Mouse (Mus musculus) CH12.LX (cell line): ENCODE measurements at regions not wholly inside any gene's neighbourhood (a gene's known extent, or its start where the extent isn't known, plus 50 kb on each side); places are given as distances from the start of the nearest gene placed in this dataset.

Source experiments
- DNase-seq: peaks from one replicate; pipeline ENCODE4 v3.0.0-alpha.2; 2013; ENCODE audit errors: extremely low read depth
- H3K27ac ChIP-seq: 2 replicates; pipeline ENCODE4 v1.5.1; 2012; ENCODE audit warnings: low read depth, mild to moderate bottlenecking, control low read depth, moderate library complexity; ENCODE audit not compliant: insufficient read depth
- H3K27me3 ChIP-seq: replicated peaks from 2 replicates; pipeline ENCODE3; 2012; ENCODE audit warnings: inconsistent platforms
- H3K36me3 ChIP-seq, 2 experiments: replicated peaks in 1 of 2; 2 replicates each; pipeline versions ENCODE3 to v1.6.1; 2012; ENCODE audit warnings: inconsistent platforms in 1 of 2, low read length in 1 of 2, mild to moderate bottlenecking in 1 of 2, mixed read lengths in 1 of 2, moderate library complexity in 1 of 2; ENCODE audit not compliant: control insufficient read depth in 1 of 2, insufficient read depth in 1 of 2
- H3K4me1 ChIP-seq, 2 experiments: 2 replicates each; pipeline ENCODE4 v1.6.1; 2012; ENCODE audit warnings: inconsistent platforms in 1 of 2, moderate library complexity in 1 of 2; ENCODE audit not compliant: insufficient read depth in 2 of 2, control insufficient read depth in 1 of 2
- H3K4me2 ChIP-seq: 2 replicates; pipeline ENCODE4 v1.6.1; 2012; ENCODE audit warnings: low read depth, mild to moderate bottlenecking, control low read depth; ENCODE audit not compliant: poor library complexity, insufficient read depth, severe bottlenecking
- H3K4me3 ChIP-seq, 3 experiments: fragments of 150-350 bp in 1 of 3; sonication (generic) in 1 of 3; replicated peaks in 1 of 3; 2 replicates each; pipeline versions ENCODE3 to v1.5.1; 2011 to 2012; ENCODE audit warnings: low read depth in 2 of 3, low read length in 2 of 3, mild to moderate bottlenecking in 2 of 3, moderate library complexity in 2 of 3, control low read depth in 1 of 3, improper control_type of control experiment in 1 of 3, inconsistent platforms in 1 of 3, mixed read lengths in 1 of 3; ENCODE audit not compliant: poor library complexity in 1 of 3
- H3K79me2 ChIP-seq: replicated peaks from 2 replicates; pipeline ENCODE4 v1.6.1; 2012; ENCODE audit warnings: mild to moderate bottlenecking, moderate library complexity; ENCODE audit not compliant: control insufficient read depth, poor library complexity, insufficient read depth, severe bottlenecking; ENCODE audit errors: extremely low read depth
- H3K9ac ChIP-seq: 2 replicates; pipeline ENCODE4 v1.6.1; 2012; ENCODE audit warnings: low read depth, mild to moderate bottlenecking, control low read depth, moderate library complexity; ENCODE audit not compliant: insufficient read depth
- H3K9me3 ChIP-seq: replicated peaks from 2 replicates; pipeline ENCODE3; 2012; ENCODE audit warnings: low read length, inconsistent platforms, mixed read lengths
- BHLHE40 ChIP-seq: IDR thresholded peaks from 2 replicates; pipeline ENCODE4 v1.6.1; 2011; ENCODE audit warnings: mild to moderate bottlenecking, low read depth, low read length, improper control_type of control experiment
- CHD1 ChIP-seq: IDR thresholded peaks from 2 replicates; pipeline ENCODE4 v1.6.1; 2012; ENCODE audit warnings: low read depth, low read length, improper control_type of control experiment, inconsistent platforms
- CHD2 ChIP-seq: IDR thresholded peaks from 2 replicates; pipeline ENCODE4 v1.6.1; 2011; ENCODE audit warnings: low read length, improper control_type of control experiment
- CTCF ChIP-seq, 2 experiments: IDR thresholded peaks in 1 of 2; conservative IDR thresholded peaks in 1 of 2; 2 replicates each; pipeline ENCODE4 v1.5.1; 2011 to 2012; ENCODE audit warnings: low read depth in 2 of 2, low read length in 2 of 2, improper control_type of control experiment in 1 of 2, inconsistent platforms in 1 of 2, mild to moderate bottlenecking in 1 of 2, moderate library complexity in 1 of 2
- ELF1 ChIP-seq: IDR thresholded peaks from 2 replicates; pipeline ENCODE4 v1.6.1; 2014; ENCODE audit warnings: low read depth, mild to moderate bottlenecking, inconsistent platforms, low read length, improper control_type of control experiment
- EP300 ChIP-seq: IDR thresholded peaks from 2 replicates; pipeline ENCODE4 v1.6.1; 2011; ENCODE audit warnings: low read length, improper control_type of control experiment
- ETS1 ChIP-seq: conservative IDR thresholded peaks from 2 replicates; pipeline ENCODE4 v1.6.1; 2012; ENCODE audit warnings: low read depth, mild to moderate bottlenecking, inconsistent platforms, low read length, improper control_type of control experiment, moderate library complexity
- GABPA ChIP-seq: IDR thresholded peaks from 2 replicates; pipeline ENCODE4 v1.6.1; 2012; ENCODE audit warnings: low read depth, low read length, improper control_type of control experiment, inconsistent platforms; ENCODE audit not compliant: insufficient replicate concordance
- IRF4 ChIP-seq: IDR thresholded peaks from 2 replicates; pipeline ENCODE4 v1.6.1; 2014; ENCODE audit warnings: low read depth, mild to moderate bottlenecking, inconsistent platforms, low read length, improper control_type of control experiment
- JUN ChIP-seq: IDR thresholded peaks from 2 replicates; pipeline ENCODE4 v1.6.1; 2011; ENCODE audit warnings: low read depth, mild to moderate bottlenecking, low read length, improper control_type of control experiment, moderate library complexity; ENCODE audit not compliant: insufficient read depth
- KAT2A ChIP-seq: IDR thresholded peaks from 2 replicates; pipeline ENCODE4 v1.6.1; 2012; ENCODE audit warnings: low read length, improper control_type of control experiment, inconsistent platforms; ENCODE audit not compliant: insufficient replicate concordance
- MAFK ChIP-seq: IDR thresholded peaks from 2 replicates; pipeline ENCODE4 v1.6.1; 2011; ENCODE audit warnings: low read length, improper control_type of control experiment; ENCODE audit not compliant: insufficient replicate concordance
- MAX ChIP-seq: IDR thresholded peaks from 2 replicates; pipeline ENCODE4 v1.6.1; 2011; ENCODE audit warnings: low read length, improper control_type of control experiment
- MXI1 ChIP-seq: IDR thresholded peaks from 2 replicates; pipeline ENCODE4 v1.6.1; 2011; ENCODE audit warnings: mild to moderate bottlenecking, low read depth, low read length, improper control_type of control experiment
- MYC ChIP-seq: IDR thresholded peaks from 2 replicates; pipeline ENCODE4 v1.6.1; 2011; ENCODE audit warnings: low read depth, mild to moderate bottlenecking, improper control_type of control experiment, low read length
- NELFE ChIP-seq: IDR thresholded peaks from 2 replicates; pipeline ENCODE4 v1.6.1; 2011; ENCODE audit warnings: low read depth, low read length, improper control_type of control experiment
- NRF1 ChIP-seq: IDR thresholded peaks from 2 replicates; pipeline ENCODE4 v1.6.1; 2014; ENCODE audit warnings: low read depth, mild to moderate bottlenecking, inconsistent platforms, low read length, improper control_type of control experiment, moderate library complexity
- PAX5 ChIP-seq: IDR thresholded peaks from 2 replicates; pipeline ENCODE4 v1.6.1; 2012; ENCODE audit warnings: low read length, inconsistent platforms, mixed read lengths
- POLR2A ChIP-seq: IDR thresholded peaks from 2 replicates; pipeline ENCODE4 v1.6.1; 2011; ENCODE audit warnings: low read depth, mild to moderate bottlenecking, improper control_type of control experiment, low read length
- POLR2AphosphoS2 ChIP-seq: IDR thresholded peaks from 2 replicates; pipeline ENCODE4 v1.6.1; 2011; ENCODE audit warnings: low read depth, low read length, improper control_type of control experiment
- RAD21 ChIP-seq: IDR thresholded peaks from 2 replicates; pipeline ENCODE4 v1.6.1; 2011; ENCODE audit warnings: low read depth, mild to moderate bottlenecking, low read length, improper control_type of control experiment, moderate library complexity
- RCOR1 ChIP-seq: conservative IDR thresholded peaks from 2 replicates; pipeline ENCODE4 v1.6.1; 2012; ENCODE audit warnings: low read depth, mild to moderate bottlenecking, inconsistent platforms, low read length, improper control_type of control experiment
- SMC3 ChIP-seq: IDR thresholded peaks from 2 replicates; pipeline ENCODE4 v1.6.1; 2011; ENCODE audit warnings: low read depth, low read length, improper control_type of control experiment
- TBP ChIP-seq: conservative IDR thresholded peaks from 2 replicates; pipeline ENCODE4 v1.6.1; 2011; ENCODE audit warnings: low read depth, low read length, improper control_type of control experiment
- TCF12 ChIP-seq: IDR thresholded peaks from 2 replicates; pipeline ENCODE4 v1.6.1; 2014; ENCODE audit warnings: low read depth, mild to moderate bottlenecking, inconsistent platforms, low read length, improper control_type of control experiment
- UBTF ChIP-seq: IDR thresholded peaks from 2 replicates; pipeline ENCODE4 v1.6.1; 2012; ENCODE audit warnings: low read depth, mild to moderate bottlenecking, inconsistent platforms, low read length, improper control_type of control experiment, moderate library complexity
- USF1 ChIP-seq: IDR thresholded peaks from 2 replicates; pipeline ENCODE4 v1.6.1; 2014; ENCODE audit warnings: low read depth, mild to moderate bottlenecking, inconsistent platforms, low read length, improper control_type of control experiment
- USF2 ChIP-seq: conservative IDR thresholded peaks from 2 replicates; pipeline ENCODE4 v1.6.1; 2011; ENCODE audit warnings: low read depth, low read length, improper control_type of control experiment
- ZC3H11A ChIP-seq: IDR thresholded peaks from 2 replicates; pipeline ENCODE4 v1.6.1; 2012; ENCODE audit warnings: low read depth, mild to moderate bottlenecking, inconsistent platforms, low read length, improper control_type of control experiment
- ZKSCAN1 ChIP-seq: IDR thresholded peaks from 2 replicates; pipeline ENCODE4 v1.6.1; 2012; ENCODE audit warnings: low read depth, inconsistent platforms, low read length, improper control_type of control experiment, borderline replicate concordance
- ZMIZ1 ChIP-seq: IDR thresholded peaks from 2 replicates; pipeline ENCODE4 v1.6.1; 2012; ENCODE audit warnings: low read depth, mild to moderate bottlenecking, inconsistent platforms, low read length, improper control_type of control experiment
- ZNF384 ChIP-seq: IDR thresholded peaks from 2 replicates; pipeline ENCODE4 v1.6.1; 2012; ENCODE audit warnings: low read depth, low read length, improper control_type of control experiment, inconsistent platforms
- dilution Hi-C: fragments of 300-500 bp; cut with MboI; formaldehyde crosslinking; loops from 2 replicates; pipeline ENCODE4 v1.14.3; 2020; ENCODE audit warnings: low sequenced_read_pairs; ENCODE audit not compliant: extremely low pct_unique_long_range_greater_than_20kb, extremely low pct_ligation_motif_present
- in situ Hi-C: fragments of 300-500 bp; cut with MboI; formaldehyde crosslinking; loops from 3 replicates; pipeline ENCODE4 v1.14.3; 2019; ENCODE audit warnings: low sequenced_read_pairs, low pct_ligation_motif_present, low pct_unique_long_range_greater_than_20kb, mixed read lengths

DNA sequence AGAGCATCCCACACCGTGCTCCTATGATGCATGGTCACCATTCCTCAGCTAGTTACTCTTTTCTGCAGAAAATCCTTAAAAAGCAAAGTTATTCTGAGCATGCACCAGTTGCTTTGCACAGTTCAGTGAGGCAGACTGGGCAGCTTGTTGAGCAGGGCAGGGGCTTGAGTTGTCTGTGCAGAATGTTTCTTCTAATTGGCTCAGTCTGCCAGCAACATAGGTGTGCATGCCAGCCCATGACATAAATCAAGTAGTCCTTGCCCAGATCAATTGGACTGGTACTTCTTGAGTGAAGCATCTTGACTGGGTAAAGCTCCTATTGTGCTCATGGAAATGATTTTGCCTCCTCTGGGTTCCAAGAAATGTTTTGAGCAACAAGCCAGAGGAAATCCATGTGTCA lies 200.1 kb upstream of the Lrrc3b start:
- dilution Hi-C loops (no loop called here), in situ Hi-C loops (no loop called here)
- DNase-seq = no peak
- H3K27me3 ChIP-seq = no peaks in the 10 kb centered on the region
- H3K79me2 ChIP-seq = no peaks in the 10 kb centered on the region
- no peak overlapping the region for H3K4me2 ChIP-seq
- H3K4me3 ChIP-seq = no peak overlapping the region
- no peak overlapping the region for H3K9ac ChIP-seq
- H3K27ac ChIP-seq = no peak overlapping the region
- H3K36me3 ChIP-seq = no peaks in the 10 kb centered on the region
- no peaks in the 10 kb centered on the region for H3K9me3 ChIP-seq
- TF ChIP-seq CHD2 (no peak), TBP (no peak), USF2 (no peak), KAT2A (no peak), RAD21 (no peak), BHLHE40 (no peak), USF1 (no peak), POLR2AphosphoS2 (no peak), NRF1 (no peak), ETS1 (no peak), UBTF (no peak), ZMIZ1 (no peak), ZKSCAN1 (no peak), IRF4 (no peak), ELF1 (no peak), GABPA (no peak), POLR2A (no peak), ZC3H11A (no peak), JUN (no peak), ZNF384 (no peak)
- TF ChIP-seq, all 38 proteins: peak for 0
- H3K4me1 ChIP-seq = no peaks in the 10 kb centered on the region

DNA sequence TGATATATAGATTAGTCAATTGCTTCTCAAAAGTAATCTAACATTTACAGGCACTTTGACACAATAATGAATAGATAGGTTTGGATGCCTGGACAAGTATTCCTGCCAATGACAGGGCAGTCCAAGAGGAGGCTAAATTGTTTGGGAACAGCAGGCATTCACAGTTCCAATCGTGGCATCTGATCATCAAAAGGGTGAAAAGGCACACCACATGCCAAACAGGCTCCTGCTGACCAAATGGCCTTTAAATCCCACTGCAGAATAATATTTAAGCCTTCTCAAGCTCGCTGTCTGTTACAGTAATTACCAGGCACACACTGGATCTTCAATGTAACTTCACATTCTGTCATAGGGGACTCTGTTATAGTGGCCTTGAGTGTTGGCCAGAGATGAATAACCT lies 222.1 kb upstream of the Lrrc3b start:
- DNase-seq = no peak
- in situ Hi-C loops = no loop called here

More for the DNA sequence above, 222.1 kb upstream of the Lrrc3b start:
- Histone ChIP-seq H3K27ac (no peak overlapping the region), H3K9ac (no peak overlapping the region), H3K4me2 (no peak overlapping the region), H3K9me3 (no peaks in the 10 kb centered on the region)
- no peak for TF ChIP-seq EP300
- TF ChIP-seq MAX = no peak
- TF ChIP-seq PAX5 = no peak
- TF ChIP-seq USF2 = no peak
- no peak for TF ChIP-seq IRF4
- no peak for TF ChIP-seq MYC
- no peak for TF ChIP-seq POLR2A
- TF ChIP-seq NELFE = no peak
- no peak for TF ChIP-seq CHD1
- no peak for TF ChIP-seq NRF1
- no peak for TF ChIP-seq GABPA
- no peak for TF ChIP-seq RAD21
- TF ChIP-seq RCOR1 = no peak
- no peak for TF ChIP-seq MXI1
- no peak for TF ChIP-seq TCF12
- no peak for TF ChIP-seq SMC3
- no peak for TF ChIP-seq UBTF
- no peak for TF ChIP-seq JUN
- TF ChIP-seq MAFK = no peak
- TF ChIP-seq CTCF (conservative IDR thresholded peaks at IDR 0.05 in 1 of 2, IDR thresholded peaks at IDR 0.05 in 1 of 2; ENCODE audit: low read depth in 2 of 2, low read length in 2 of 2) = no peak
- TF ChIP-seq, all 38 proteins: peak for 0
- Histone ChIP-seq H3K4me1 (no peaks in the 10 kb centered on the region), H3K27me3 (no peaks in the 10 kb centered on the region), H3K4me3 (no peak overlapping the region), H3K36me3 (no peaks in the 10 kb centered on the region), H3K79me2 (no peaks in the 10 kb centered on the region)
- dilution Hi-C loops = no loop called here
